Mouse (Mus musculus) retina, embryonic 14.5 days (tissue): ENCODE measurements around the gene Chat.
"Not testable (repeated sequence)": the region's sequence is repeated elsewhere in the genome, so short reads cannot be mapped to it uniquely, and the experiment has no call there.

Experiments
- DNase-seq: peaks from one replicate; pipeline ENCODE4 v3.0.0-alpha.2; 2015; ENCODE audit warnings: low spot score

Chat gene

DNA sequence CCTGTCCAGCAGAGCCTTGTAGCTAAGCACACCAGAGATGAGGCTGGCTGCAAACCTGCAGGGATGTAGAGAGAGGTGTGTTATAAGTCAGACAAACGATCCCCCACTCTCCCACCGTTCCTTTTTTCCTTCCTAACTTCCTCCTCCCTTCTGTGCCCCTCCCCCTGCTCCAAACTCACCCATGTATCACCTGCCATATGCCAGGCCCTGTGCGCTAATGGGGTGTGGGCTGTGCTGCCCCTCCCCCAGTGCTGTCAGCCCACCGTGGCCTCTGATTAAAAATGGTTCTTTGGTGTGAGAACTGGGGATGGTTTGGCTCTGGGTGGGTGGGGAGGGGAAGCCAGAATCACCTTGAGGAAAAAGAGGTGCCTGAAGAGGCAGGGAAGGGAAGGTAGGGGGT is 13.2 kb downstream of the Chat start:
- DNase-seq = no peak

DNA sequence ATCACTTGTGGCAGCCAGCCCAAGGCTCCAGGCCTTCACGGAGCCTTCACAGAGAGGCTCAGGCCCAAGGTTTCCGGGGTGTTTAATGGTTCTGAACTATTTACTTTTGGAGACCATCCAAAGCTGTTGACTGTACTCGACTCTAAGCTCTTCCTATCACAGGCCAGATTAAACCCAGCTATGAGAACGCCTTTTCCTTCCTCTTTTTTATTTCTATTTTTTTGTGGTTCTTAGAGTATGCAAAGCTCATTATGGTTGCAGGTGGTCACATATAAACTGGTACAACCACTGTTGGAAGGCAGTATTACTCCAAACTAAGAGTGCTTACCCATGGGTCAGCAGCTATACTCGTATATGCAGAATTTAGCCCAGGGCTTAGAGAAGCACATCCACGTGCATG is 18.8 kb downstream of the Chat start:
- DNase-seq = no peak

DNA sequence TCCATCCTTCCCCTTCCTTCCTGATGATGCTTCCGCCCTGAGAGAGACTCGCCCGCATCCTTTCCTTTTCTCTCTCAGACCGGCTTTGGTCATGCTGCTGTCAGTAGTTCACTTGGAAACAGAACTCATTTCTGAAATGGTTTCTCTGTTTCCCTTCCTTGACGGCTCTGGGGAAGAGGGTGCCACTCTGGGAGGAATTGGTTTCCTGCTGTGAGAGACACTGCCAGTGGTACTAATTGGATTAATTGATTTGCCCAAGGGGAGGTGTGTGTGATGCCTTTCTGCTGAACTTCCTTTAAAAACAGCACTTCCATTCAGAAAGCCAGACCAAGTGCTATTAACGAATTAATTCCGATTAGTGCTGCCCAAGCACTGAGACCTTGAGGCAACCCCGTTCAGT is 22.3 kb downstream of the Chat start:
- peak; percentile 51 for DNase-seq

DNA sequence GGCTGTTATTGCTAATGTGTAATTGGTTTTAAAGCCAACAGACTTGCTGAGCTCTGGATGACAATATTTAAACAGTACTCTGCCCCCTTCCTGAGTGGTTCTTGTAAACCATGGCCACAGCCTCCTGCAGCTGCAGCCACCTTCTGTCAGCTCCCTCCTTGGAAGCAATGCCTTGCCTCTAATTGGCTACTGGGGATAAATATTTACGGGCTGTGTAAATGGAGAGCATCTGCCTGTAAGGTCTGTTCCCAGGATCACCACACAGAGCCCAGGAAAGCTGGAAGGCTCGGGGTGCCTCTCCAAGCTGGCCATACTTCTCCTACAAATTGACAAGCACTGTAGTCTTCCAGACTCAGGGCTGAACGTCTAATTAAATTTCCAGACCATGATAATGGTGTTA is 26.0 kb downstream of the Chat start:
- DNase-seq = no peak

DNA sequence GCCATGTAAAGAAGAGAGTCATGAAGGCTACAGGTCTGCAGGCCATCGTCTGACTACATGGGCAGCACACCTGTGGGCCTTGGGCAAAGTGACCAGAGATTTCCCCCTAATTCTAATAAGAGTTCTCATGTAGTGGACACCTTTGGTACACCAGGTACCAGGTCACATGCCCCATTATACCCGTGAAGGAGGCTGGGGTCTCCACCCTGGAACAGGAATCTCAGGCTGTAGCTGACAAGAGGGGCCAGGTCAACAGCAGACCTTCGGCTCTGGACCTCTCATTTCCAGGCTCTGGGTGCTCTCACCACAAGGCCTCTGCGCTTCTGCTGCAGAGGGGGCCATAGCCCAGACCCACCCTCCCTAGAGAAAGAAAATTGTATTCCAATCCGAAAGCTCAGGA is 26.5 kb downstream of the Chat start:
- DNase-seq = no peak

DNA sequence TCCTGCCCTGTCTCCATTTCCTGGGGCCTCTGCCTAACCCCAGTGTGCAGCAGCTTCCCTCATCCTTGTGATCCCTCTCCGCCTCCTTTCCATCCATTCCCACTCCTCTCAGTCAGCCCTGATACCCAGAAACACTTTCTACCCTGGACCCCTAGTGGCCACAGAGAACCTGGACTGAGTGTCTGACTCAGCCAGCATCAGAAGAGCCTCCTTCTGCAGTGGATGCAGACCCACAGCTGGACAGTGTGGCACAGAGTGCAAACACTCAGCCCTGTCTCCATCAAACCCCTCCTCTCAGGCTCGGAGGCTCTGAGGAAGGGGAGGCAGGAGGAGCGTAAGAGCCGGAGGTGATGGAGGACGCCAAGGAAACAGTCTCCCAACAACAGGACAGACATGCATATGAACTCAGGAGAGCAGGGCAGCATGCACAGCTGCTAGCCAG is 28.4 kb downstream of the Chat start:
- DNase-seq = peak; percentile 64

DNA sequence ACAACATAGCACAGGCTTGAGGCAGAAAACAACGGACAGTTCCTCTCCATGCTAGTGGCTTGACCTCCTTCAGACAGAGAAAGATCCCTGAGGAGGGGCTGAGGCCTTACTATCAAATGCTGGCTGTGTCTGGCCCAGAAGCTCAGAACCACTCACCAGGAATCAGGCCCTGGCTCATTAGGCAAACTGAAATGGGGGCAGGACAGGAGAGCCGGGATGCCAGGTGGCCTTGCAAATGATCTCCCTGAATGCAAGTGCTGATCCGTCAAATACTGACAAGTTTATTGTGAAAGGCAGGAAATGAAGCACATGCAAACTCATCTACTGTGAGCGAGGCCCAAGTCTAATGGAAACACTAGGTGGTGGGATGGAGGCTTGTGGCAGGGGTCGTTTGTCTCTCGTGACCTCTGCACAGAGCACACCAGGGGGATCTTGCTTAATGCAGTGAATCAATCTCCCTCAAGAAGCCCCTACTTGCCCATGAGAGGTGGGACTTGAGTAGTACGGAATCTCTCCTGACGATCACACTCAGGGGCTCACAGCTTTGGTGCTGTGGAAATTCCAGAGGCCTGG is 36.7 kb downstream of the Chat start:
- peak; percentile 67 for DNase-seq

DNA sequence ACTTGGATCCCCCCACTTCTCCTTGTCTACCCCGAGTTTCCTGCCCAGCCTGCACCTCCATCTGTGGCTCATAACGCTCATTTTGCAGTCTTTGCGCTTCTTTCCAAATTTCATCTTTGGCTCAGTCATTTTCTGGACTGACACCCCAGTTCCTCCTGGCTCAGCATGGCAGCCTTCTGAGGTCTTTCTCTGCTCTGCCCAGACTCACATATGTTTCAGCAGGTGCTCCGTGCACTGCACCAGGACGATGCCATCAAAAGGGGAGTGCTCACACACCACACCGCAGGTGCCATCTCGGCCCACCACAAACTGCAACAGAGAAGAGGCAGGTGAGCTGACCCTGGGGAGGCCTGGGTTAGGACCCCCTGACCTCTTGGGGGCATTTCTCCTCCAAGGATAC is 41.8 kb downstream of the Chat start:
- no peak for DNase-seq

DNA sequence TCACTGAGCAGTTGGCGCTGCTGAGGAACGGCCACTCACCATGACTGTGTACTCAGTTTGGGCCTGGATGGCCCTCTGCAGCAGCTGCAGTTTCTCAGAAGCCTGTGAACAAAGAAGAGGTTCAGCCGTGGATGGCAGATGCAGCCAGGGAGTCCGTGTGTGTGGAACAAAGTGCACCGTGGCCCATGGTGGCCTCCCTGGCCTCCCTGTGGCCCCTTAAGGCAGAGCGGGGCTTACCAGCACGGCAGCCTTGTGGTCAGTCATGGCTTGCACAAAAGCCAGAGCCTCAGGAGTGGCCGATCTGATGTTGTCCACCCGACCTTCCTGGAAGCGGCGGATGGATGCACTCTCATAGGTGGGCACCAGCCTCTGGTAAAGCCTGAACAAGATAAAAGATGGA is 47.0 kb downstream of the Chat start:
- no peak for DNase-seq

DNA sequence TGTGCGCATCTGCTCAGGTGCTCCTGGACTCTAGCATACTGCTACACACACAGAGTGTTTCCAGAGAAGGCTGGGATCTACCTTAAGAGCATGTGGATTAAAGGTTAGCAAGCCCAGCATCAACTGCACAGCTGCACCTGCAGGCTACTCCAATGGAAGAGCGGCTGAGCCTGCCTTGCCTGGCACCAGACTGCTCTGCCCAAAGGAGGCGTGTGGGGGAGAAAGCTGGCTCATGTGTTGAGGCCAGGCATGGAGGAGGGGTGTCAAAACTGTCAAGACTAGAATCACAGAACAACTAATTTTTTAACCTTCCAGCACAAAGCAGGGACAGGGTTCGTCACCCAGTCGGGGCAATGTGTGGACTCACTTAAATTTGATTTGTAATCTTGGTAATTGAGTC is 53.7 kb downstream of the Chat start:
- DNase-seq = no peak

DNA sequence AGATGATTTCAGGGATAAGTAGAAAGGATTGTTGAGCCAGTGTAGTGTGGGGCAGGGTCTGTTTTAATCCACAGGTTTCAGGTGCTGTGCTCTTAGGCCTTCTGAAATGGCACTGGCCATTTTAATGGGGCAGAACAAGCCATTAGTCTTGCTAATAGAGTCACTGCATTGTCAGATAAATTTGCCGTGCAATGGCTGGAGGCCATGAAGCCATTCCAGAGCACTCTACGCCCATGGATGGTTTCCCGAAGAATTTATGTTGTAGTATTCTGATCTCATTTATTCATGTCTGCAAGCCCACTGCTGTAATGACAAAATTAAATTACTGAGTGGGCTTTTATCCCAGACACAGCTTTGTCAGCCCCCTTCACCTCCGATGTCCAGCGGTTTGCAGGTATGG is 55.7 kb downstream of the Chat start:
- DNase-seq = no peak

DNA sequence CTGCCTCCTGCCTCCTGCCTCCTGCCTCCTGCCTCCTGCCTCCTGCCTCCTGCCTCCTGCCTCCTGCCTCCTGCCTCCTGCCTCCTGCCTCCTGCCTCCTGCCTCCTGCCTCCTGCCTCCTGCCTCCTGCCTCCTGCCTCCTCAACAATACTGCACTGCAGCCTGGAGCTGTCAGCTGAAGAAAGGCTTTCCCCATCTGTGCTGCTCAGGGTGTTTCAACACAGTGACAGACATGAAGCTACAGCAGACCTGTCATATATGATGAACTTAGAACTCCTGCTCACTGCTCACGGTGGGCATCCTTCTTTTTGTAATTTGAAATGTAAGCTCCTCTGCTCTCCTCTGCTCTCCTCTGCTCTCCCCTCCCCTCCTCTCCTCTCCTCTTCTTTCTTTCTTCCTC is 60.4 kb downstream of the Chat start:
- DNase-seq = not testable (repeated sequence)

DNA sequence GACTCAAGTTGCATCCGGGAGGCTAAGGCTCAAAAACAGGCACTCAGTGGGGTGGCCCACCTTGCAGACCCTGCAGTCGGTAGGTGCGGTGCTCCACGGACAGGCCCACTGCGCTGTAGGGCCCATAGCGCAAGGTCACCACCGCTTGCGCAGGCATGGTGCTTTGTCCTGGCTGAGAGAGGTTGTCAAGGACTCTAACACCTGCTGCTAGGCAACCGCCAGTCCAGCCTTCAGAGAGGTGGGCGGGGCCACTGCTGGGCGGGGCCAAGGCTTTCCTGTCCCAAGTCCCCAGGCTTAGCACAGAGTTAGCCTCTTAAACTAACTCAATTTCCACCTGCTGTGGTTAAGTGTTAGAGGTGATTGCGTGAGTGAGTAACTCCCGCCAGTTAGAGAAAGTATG is 77.6 kb downstream of the Chat start, which contains the start of gene 1700024G13Rik:
Gene 1700024G13Rik (minus strand): TSS at position 196 of the 400 bp plus-strand sequence.
- DNase-seq = peak; percentile 92

DNA sequence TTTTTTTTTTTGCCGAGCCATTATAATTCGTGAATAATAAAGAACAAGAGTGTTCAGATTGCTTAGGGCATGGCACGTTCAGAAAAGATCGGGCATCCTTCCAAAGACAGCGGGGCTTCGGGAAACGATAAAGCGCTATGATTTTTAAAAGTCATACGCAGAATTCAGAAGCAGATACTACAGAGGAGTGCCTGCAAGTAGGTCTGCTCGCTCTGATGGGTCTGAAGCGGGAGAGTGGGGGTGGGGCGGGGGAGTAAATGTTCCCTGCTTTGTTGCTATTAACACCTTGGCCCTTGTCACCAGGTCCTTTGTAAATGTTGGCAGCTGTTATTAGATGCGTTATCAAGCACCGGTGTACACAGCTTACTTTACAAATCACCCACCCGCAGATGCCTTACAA is 84.2 kb downstream of the Chat start:
- DNase-seq = no peak

DNA sequence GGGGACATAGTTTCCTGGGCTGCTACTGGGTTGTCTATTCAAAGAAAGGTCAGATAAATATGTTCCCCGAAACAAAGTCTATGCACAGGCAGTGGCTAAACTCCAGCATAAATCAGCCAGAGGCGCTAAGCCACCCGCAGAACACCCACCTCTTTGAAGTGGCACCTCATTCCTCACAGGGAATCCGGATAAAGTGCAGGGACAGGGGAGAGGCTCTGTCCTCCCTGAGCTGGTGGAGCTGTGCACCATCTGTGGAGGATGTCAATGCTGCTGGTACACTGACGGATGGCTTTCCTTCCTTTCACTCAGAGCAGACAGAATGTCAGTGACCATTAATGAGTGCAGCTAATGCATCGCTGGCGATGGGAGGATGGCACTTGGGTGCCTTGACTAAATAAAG is 84.7 kb downstream of the Chat start:
- no peak for DNase-seq

DNA sequence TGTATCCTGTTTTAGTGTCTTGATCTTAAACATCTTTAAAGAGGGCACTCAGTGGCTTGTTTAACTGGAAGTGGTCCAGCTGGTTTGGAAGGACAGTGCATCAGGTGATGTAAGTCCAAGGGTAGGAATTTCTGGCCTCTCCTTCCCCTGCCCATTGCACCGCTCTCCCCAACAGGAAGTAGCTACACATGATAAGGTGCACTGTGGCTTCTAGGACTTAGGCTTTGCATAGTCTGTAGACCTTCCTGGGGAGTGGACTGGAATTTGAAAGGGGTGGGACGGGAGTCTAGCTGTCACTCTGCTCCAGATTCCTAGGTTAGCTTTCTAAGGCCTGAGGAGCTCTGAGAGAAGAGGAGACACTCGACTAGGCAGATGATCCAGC is 85.7 kb downstream of the Chat start:
- no peak for DNase-seq

DNA sequence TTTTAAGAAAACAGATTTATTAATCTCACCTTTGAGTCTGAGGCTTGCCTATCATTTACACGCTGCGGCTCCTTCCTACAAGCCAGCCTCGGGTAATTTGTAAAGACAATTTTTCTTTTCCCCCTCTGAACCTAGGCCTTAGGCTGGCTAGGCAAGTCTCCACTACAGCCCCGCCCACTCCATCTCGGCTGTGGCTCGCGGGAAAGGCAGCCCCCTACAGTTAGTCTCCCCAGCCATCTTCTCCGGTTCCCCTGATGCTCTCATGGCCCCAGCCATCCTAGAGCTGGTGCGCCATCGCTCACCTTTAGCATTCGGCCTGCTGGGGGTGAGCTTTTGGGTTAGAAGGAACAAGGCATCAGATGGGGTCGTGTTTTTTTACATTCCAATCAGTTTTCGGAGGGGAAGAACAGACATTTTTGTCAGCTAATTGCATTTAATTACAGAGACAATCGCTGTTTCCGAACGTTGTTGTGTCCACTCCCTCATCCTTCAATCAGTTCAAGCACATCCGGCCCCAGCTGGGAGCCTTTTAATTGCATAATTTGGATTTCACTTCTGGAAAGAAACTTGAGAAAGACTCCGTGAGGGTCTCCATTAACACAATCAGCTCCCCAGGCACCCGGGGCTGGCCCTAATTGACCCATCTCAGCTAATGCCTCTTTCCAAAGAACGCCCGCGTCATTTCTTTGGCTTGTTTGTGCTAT is 86.2 kb downstream of the Chat start:
- peak; percentile 68 for DNase-seq

DNA sequence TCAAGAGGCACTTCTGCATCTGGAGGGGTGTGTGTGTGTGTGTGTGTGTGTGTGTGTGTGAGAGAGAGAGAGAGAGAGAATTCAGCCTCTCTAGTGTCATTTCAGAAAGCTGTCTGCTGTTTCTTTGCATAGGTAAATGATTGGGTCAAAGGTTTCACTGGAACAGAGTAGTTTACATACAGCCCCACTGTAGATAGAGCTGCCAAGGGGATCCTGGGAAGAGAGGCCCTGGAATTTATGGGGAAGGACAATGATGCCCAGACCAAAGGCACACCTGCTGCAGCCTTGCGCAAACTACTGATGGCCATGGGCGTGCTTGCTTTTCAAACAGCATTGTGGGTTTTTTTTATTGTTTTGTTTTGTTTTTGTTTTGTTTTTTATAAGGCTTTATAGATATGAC is 93.3 kb downstream of the Chat start:
- no peak for DNase-seq

DNA sequence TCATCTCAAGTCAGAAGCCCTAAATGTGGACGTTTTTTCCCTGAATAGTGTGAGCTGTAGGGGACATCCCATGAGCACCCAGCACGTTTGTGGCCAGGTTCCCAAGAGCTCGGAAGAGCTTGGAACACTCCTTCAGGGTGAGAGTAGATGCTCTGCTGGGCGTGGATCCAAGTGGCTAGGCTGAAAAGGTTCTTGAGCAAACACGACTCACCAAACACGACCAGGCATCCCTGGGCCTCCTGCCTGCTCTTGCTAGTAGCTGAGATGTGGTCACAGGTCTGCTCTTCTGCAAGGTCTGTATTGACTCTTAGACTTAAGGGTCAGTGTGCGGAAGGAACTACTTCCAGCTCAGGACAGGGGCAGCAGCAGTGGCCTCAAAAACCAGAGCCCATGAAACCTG is 96.0 kb downstream of the Chat start:
- DNase-seq = no peak

DNA sequence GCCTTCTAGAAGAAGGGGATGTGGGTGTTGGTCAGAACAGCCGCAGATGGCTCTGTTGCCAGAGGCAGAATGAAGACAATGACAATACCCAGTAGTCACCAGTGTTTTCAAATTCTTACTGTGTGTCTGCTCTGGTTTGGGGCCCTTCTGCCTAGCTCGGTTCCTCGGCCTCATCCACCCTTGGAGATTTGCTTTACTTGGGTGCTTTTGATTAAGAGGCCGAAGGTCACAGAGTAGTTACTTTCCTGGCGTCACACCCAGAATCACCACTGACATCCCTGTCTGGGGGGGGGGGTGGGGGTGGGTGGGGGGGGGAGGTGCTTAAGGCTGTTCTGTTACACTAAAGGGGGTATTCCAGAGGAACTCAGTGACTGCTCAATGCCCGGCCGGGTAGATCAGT is 101.4 kb downstream of the Chat start:
- no peak for DNase-seq
